Mouse (Mus musculus) c-Kit-positive CD71-positive TER-119-negative erythroid progenitor cells, embryonic 14.5 days (primary cell): ENCODE data around the gene Wdr24.

Experiments
- DNase-seq: peaks from one replicate; pipeline ENCODE4 v3.0.0-alpha.2; 2013; ENCODE audit warnings: low read depth

Gene Wdr24

DNA sequence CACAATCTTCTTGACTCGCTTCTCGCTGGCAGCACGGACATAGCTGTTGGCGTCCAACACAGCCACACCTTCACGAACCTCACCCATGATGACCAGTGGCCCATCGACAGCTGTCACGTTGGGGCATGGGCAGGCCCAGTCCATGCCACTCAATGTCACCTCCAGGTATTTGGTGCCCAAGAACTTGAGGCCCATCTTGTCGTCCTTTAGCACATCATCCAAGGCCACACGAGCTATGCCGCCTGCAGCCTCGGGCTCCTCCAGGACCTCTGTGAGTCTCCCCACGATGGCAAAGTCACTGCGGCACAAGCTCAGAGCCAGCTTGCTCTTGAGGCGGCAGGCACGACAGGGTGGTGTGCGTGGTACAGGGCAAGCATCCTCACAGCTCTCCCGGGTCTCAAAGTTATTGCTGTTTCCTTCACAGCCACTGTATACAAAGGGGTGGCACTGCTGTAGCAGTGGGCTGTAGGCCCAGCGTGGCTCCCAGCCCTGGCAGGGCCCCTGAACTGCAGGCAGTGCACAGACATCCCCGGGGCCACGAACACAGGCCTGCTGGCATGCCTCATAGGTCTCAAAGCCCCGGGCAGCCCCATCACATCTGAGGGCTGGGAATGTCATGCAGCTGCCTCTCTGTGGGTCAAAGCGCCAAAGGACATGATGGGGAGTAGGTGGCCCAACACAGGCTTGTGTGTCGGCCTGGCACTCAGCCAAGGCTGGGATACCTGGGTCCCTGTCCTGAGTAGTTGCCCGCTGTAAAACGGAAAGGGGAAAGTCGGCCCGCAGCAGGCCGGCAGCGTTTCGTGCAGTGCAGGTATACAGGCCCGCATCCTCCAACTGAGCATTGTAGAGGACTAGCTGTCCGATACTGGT, 54.5 kb downstream of the Wdr24 start:
- DNase-seq = no peak
